Mouse (Mus musculus) lung, embryonic 15.5 days (tissue): ENCODE measurements at regions not wholly inside any gene's neighbourhood (a gene's known extent, or its start where the extent isn't known, plus 50 kb on each side); places are given as distances from the start of the nearest gene placed in this dataset.

Source experiments
- ATAC-seq: fragments of 200-750 bp; cut with Nextera tagmentation; 2 replicates; pipeline ENCODE4 v1.8.0; 2017; ENCODE audit warnings: moderate number of reproducible peaks, borderline replicate concordance; ENCODE audit not compliant: low FRiP score, low TSS enrichment; ENCODE audit errors: extremely low read depth
- H3K27ac ChIP-seq: fragments of 300-500 bp; sonication (generic); 2 replicates; pipeline ENCODE4 v1.5.1; 2015; ENCODE audit warnings: moderate library complexity, mild to moderate bottlenecking, inconsistent platforms
- H3K27me3 ChIP-seq: fragments of 300-500 bp; sonication (generic); 2 replicates; pipeline ENCODE4 v1.6.1; 2015; ENCODE audit warnings: inconsistent platforms
- H3K36me3 ChIP-seq: fragments of 300-500 bp; sonication (generic); 2 replicates; pipeline ENCODE4 v1.6.1; 2015; ENCODE audit warnings: inconsistent platforms
- H3K4me1 ChIP-seq: fragments of 300-500 bp; sonication (generic); 2 replicates; pipeline ENCODE4 v1.6.1; 2015; ENCODE audit warnings: inconsistent platforms
- H3K4me2 ChIP-seq: fragments of 300-500 bp; sonication (generic); 2 replicates; pipeline ENCODE4 v1.6.1; 2015; ENCODE audit warnings: inconsistent platforms, mild to moderate bottlenecking, moderate library complexity
- H3K4me3 ChIP-seq: fragments of 300-500 bp; sonication (generic); 2 replicates; pipeline ENCODE4 v1.5.1; 2015; ENCODE audit warnings: mild to moderate bottlenecking, inconsistent platforms
- H3K9ac ChIP-seq: fragments of 300-500 bp; sonication (generic); 2 replicates; pipeline ENCODE4 v1.6.1; 2015; ENCODE audit warnings: inconsistent platforms
- H3K9me3 ChIP-seq: fragments of 300-500 bp; sonication (generic); 2 replicates; pipeline ENCODE4 v1.6.1; 2016; ENCODE audit warnings: inconsistent platforms
- WGBS: fragments of 180-500 bp; shearing (Covaris S2); methylation state at CpG from one replicate; pipeline ENCODE4 v1.1.7; 2015; 5-methylcytosine and 5-hydroxymethylcytosine counted together

DNA sequence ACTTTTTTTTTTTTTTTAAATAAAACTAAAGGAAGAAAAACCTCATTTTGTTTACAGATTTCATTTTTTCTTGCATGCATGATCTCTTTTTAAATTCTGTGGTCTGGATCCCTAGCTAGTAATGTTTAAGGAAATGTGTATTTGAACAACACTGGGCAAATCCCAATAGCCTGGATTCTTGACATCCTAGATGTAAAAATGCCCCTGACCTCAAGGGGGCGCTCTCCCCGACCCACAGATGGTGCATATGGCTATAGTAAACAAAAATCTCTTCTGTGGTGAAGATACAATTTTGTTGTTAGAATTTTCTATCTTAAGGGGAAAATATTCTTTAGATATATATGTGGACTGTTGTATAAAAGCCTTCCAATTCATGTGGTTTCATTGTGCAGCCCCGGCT lies 67.1 kb upstream of the Trpm3 start:
- Histone ChIP-seq H3K36me3 (no peaks in the 10 kb centered on the region), H3K4me1 (no peaks in the 10 kb centered on the region), H3K9ac (no peak overlapping the region), H3K27me3 (no peaks in the 10 kb centered on the region), H3K9me3 (no peaks in the 10 kb centered on the region), H3K4me3 (no peak overlapping the region), H3K27ac (no peak overlapping the region), H3K4me2 (no peak overlapping the region)
- 30% methylated on average over 3 of the region's 3 CpGs for WGBS
- no peak for ATAC-seq

- Histone ChIP-seq H3K4me3 (no peak overlapping the region), H3K9ac (no peak overlapping the region), H3K4me2 (no peak overlapping the region), H3K4me1 (no peaks in the 10 kb centered on the region), H3K27ac (no peak overlapping the region), H3K27me3 (no peaks in the 10 kb centered on the region), H3K36me3 (no peaks in the 10 kb centered on the region), H3K9me3 (no peaks in the 10 kb centered on the region)
- ATAC-seq = peak; percentile 39; the same call in 1 of the 2 replicates
- WGBS = 60% methylated on average over 7 of the region's 7 CpGs
Observed at GRCm38 (mm10) chr19:22074042-22074441, 64.8 kb upstream of the Trpm3 start.

DNA sequence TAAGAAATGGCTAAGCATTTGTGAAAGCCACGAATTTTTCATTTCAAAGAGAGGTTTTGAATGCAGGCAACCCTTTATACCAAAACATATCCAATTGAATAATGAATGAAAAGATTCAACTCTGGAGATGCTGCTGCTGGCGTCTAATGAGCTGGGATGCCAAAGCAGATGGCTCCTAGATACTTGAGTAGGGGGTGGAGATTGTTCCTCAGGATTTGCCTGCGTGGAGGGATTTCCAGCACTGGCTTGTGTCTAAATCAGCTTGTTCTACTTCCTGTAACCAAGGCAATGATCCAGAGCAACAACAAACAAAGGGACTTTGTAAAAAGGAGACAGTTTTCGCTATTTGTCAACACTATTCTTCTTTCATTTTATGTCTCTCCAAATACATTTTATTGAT lies 57.4 kb upstream of the Trpm3 start:
- Histone ChIP-seq H3K36me3 (no peaks in the 10 kb centered on the region), H3K4me1 (no peaks in the 10 kb centered on the region), H3K4me2 (no peak overlapping the region), H3K27ac (no peak overlapping the region), H3K9ac (no peak overlapping the region), H3K27me3 (no peaks in the 10 kb centered on the region), H3K9me3 (no peaks in the 10 kb centered on the region), H3K4me3 (no peak overlapping the region)
- 49% methylated on average over 4 of the region's 4 CpGs for WGBS
- no peak for ATAC-seq
